In the genomic region with DNA sequence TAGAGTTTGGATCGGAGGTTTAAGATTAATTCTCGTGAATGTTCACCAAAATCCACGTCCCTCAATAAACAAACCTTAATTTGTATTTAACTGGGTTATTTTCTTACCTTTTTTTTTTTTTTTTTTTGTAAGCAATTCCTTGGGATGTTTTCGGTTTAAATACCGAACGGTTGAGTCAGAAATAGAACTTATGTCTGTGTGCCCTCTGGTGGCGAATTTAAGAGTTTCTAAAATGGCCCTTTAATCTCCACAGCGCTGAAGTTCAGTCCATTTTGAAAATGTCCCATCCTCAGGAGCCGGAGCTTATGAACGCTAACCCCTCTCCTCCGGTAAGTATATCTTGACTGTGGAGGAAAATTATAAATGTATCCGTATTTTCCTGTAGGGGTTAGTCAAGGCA, we compare ENCODE assay signal across 8 mouse cellular contexts.
A peak's percentile ranks its signal among the peaks of the same experiment; 100 is the strongest.
DNase-seq lines count a peak whose midpoint lies in the region; ATAC-seq lines count a peak whose summit lies in the region.

No protein-coding gene starts in this region.

- H3K27me3 ChIP-seq in embryonic facial prominence, embryonic 10.5 days (replicated peaks; ENCODE audit: low read depth, poor library complexity, severe bottlenecking): peaks cover 18% of the 10 kb centered on the region

- H3K27ac ChIP-seq in embryonic facial prominence, embryonic 10.5 days (replicated peaks): no peak overlapping the region
- peak overlapping the region; percentile 55 for H3K27ac ChIP-seq in macrophage

- H3K9me3 ChIP-seq in embryonic facial prominence, embryonic 10.5 days: no peaks in the 10 kb centered on the region

- H3K79me2 ChIP-seq in macrophage (ENCODE audit: inconsistent target): peaks cover 32% of the 10 kb centered on the region

- H3K4me1 ChIP-seq in embryonic facial prominence, embryonic 10.5 days: peaks cover 34% of the 10 kb centered on the region

- 15% methylated on average over 12 of the region's 12 CpGs for WGBS in embryonic facial prominence, embryonic 10.5 days
- 6% methylated on average over 12 of the region's 12 CpGs for WGBS in macrophage (ENCODE audit: missing documents)

- no peak for ATAC-seq in cerebellum, adult (ENCODE audit: insufficient number of reproducible peaks, low FRiP score, low TSS enrichment)

- DNase-seq in cerebellum, adult 11 months: peak; percentile 53
- peak; percentile 66 for DNase-seq in T-cell, adult 2 months (ENCODE audit: low spot score)
- DNase-seq in embryonic facial prominence, embryonic 10.5 days (ENCODE audit: low spot score): peak; percentile 50
- DNase-seq in heart, postnatal 4 days: peak; percentile 71
- peak; percentile 65 to 67 for DNase-seq in layer of hippocampus, postnatal 10 days (ENCODE audit: low spot score in 2 of 2)
- peak; percentile 48 to 70 for DNase-seq in spleen, postnatal 4 days (ENCODE audit: low spot score in 2 of 2)

- peaks cover 29% of the 10 kb centered on the region for H3K36me3 ChIP-seq in embryonic facial prominence, embryonic 10.5 days (replicated peaks)
- H3K36me3 ChIP-seq in macrophage (ENCODE audit: inconsistent target): peaks cover 37% of the 10 kb centered on the region; the same call in 1 of the 2 replicates

- H3K4me3 ChIP-seq in embryonic facial prominence, embryonic 10.5 days: peak overlapping the region; percentile 71
- H3K4me3 ChIP-seq in macrophage (ENCODE audit: inconsistent target): peak overlapping the region; percentile 77
